Mouse (Mus musculus) liver, adult 2 months (tissue): ENCODE data around the gene Klf1. TPM values are rescaled to one million over a fixed set of nuclear protein-coding genes. Genes with fewer than 3 reads are reported as not detected.
A peak's percentile ranks its signal among the peaks of the same experiment; 100 is the strongest.

Experiments
- DNase-seq: peaks from one replicate; pipeline ENCODE4 v3.0.0-alpha.2; 2011; ENCODE audit warnings: low read depth, low spot score; ENCODE audit errors: extremely low read depth
- H3K27ac ChIP-seq: fragments of 200-500 bp; replicated peaks from 2 replicates; pipeline ENCODE4 v1.5.1; 2012; ENCODE audit warnings: low read depth, mild to moderate bottlenecking, control low read depth, inconsistent platforms, low read length; ENCODE audit not compliant: insufficient read depth
- H3K27me3 ChIP-seq: fragments of 200-500 bp; 2 replicates; pipeline ENCODE4 v1.6.1; 2012; ENCODE audit warnings: mild to moderate bottlenecking, moderate library complexity, low read length, inconsistent platforms; ENCODE audit not compliant: control insufficient read depth, insufficient read depth
- H3K36me3 ChIP-seq: fragments of 200-500 bp; 2 replicates; pipeline ENCODE4 v1.6.1; 2012; ENCODE audit warnings: low read length, inconsistent platforms; ENCODE audit not compliant: control insufficient read depth, insufficient read depth
- H3K4me1 ChIP-seq: fragments of 200-500 bp; 2 replicates; pipeline ENCODE4 v1.6.1; 2011; ENCODE audit warnings: low read length; ENCODE audit not compliant: control insufficient read depth, insufficient read depth
- H3K4me3 ChIP-seq: fragments of 200-500 bp; 2 replicates; pipeline ENCODE4 v1.5.1; 2011; ENCODE audit warnings: low read depth, mild to moderate bottlenecking, control low read depth, low read length, moderate library complexity; ENCODE audit not compliant: insufficient read depth
- H3K79me2 ChIP-seq: fragments of 200-500 bp; 2 replicates; pipeline ENCODE4 v1.6.1; 2012; ENCODE audit warnings: inconsistent platforms, mild to moderate bottlenecking, low read length, moderate library complexity; ENCODE audit not compliant: control insufficient read depth, insufficient read depth
- H3K9ac ChIP-seq: fragments of 200-500 bp; 2 replicates; pipeline ENCODE4 v1.6.1; 2012; ENCODE audit warnings: low read depth, mild to moderate bottlenecking, control low read depth, inconsistent platforms, low read length
- CTCF ChIP-seq: fragments of 200-500 bp; IDR thresholded peaks from 2 replicates; pipeline ENCODE4 v1.5.1; 2011; ENCODE audit warnings: low read depth, low read length, control low read depth
- POLR2A ChIP-seq: fragments of 200-500 bp; IDR thresholded peaks from 2 replicates; pipeline ENCODE4 v1.6.1; 2011; ENCODE audit warnings: low read length, control low read depth; ENCODE audit not compliant: insufficient read depth; ENCODE audit errors: extremely low read depth
- WGBS: fragments of 180-500 bp; shearing (Covaris S2); methylation state at CpG from one replicate; pipeline ENCODE4 v1.1.7; 2018; 5-methylcytosine and 5-hydroxymethylcytosine counted together
- polyA plus RNA-seq: library from polyadenylated mRNA; depleted of rRNA; stranded (reverse); fragments of >200 nt; gene quantifications from 2 replicates; pipeline ENCODE4 v1.2.3, GENCODE M21; 2012
- total RNA-seq: library from RNA; depleted of rRNA; stranded (reverse); fragments of >200 nt; gene quantifications from 2 replicates; pipeline ENCODE4 v1.2.3, GENCODE M21; 2014

The Klf1 gene
- total and polyA plus RNA-seq, 2 experiments = 5.8 to 6.6 TPM

DNA sequence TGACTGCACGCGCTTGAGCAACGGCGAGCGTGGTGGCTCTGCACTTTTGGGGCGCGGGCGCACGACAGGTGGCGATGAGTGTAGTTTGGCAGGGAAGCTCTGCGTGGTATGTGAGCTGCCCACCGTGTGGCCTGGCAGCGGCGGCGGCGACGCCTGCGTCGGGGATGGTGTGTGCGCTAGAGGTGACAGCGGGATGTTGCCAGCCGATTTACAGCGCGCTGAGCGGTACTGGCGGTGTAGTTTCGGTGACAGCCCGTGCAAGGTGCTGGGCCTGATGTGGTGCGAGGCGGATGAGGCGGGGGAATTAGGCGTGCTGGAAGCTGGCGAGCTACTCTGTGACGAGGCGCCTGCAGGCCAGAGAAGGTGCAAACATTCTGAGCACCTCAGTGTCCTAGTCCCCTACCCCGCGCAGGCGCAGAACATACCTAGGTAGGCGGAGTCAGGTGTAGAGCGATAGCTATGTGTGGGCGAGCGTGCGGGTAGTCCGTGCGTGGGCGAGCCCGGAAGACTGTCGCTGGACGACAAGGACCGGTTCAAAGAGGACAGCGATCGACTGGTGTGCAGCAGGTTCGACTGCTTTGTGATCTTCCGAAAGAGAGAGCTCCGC lies 11.3 kb downstream of the Klf1 start:
- Histone ChIP-seq H3K27me3 (no peaks in the 10 kb centered on the region), H3K36me3 (no peaks in the 10 kb centered on the region), H3K4me1 (peaks cover 11% of the 10 kb centered on the region; the same call in 1 of the 2 replicates), H3K9ac (peak overlapping the region; percentile 65), H3K4me3 (peak overlapping the region; percentile 55), H3K79me2 (peaks cover 4% of the 10 kb centered on the region; the same call in 1 of the 2 replicates), H3K27ac (peak overlapping the region; percentile 60)
- no peak for TF ChIP-seq CTCF
- TF ChIP-seq POLR2A = peak; percentile 51; the same call in 1 of the 2 replicates
- DNase-seq = peak; percentile 86
- WGBS = 3% methylated on average over 55 of the region's 55 CpGs

GRCm38 (mm10) chr8:84913502-84913900 lies 11.8 kb downstream of the Klf1 start:
- TF ChIP-seq POLR2A (no peak), CTCF (no peak)
- peak overlapping the region; percentile 55 for H3K4me3 ChIP-seq
- peaks cover 4% of the 10 kb centered on the region; the same call in 1 of the 2 replicates for H3K79me2 ChIP-seq
- peak overlapping the region; percentile 65 for H3K9ac ChIP-seq
- H3K4me1 ChIP-seq = peaks cover 11% of the 10 kb centered on the region; the same call in 1 of the 2 replicates
- H3K27ac ChIP-seq = peak overlapping the region; percentile 60
- H3K36me3 ChIP-seq = no peaks in the 10 kb centered on the region
- DNase-seq = no peak
- 7% methylated on average over 9 of the region's 9 CpGs for WGBS
- H3K27me3 ChIP-seq = no peaks in the 10 kb centered on the region

- Histone ChIP-seq H3K36me3 (no peaks in the 10 kb centered on the region), H3K27ac (no peak overlapping the region), H3K79me2 (peaks cover 4% of the 10 kb centered on the region; the same call in 1 of the 2 replicates), H3K27me3 (no peaks in the 10 kb centered on the region), H3K4me3 (peak overlapping the region; percentile 12; the same call in 1 of the 2 replicates), H3K9ac (no peak overlapping the region), H3K4me1 (peaks cover 11% of the 10 kb centered on the region; the same call in 1 of the 2 replicates)
- DNase-seq = peak; percentile 65
- WGBS = 28% methylated on average over 4 of the region's 4 CpGs
- TF ChIP-seq CTCF (peak; percentile 52), POLR2A (no peak)
Observed at GRCm38 (mm10) chr8:84913960-84914359, 12.2 kb downstream of the Klf1 start.

GRCm38 (mm10) chr8:84915269-84915668 lies 13.5 kb downstream of the Klf1 start:
- H3K36me3 ChIP-seq = no peaks in the 10 kb centered on the region
- no peak for DNase-seq
- WGBS = 92% methylated on average over 8 of the region's 8 CpGs
- H3K4me3 ChIP-seq = no peak overlapping the region
- TF ChIP-seq POLR2A = no peak
- H3K27ac ChIP-seq = no peak overlapping the region
- no peak overlapping the region for H3K9ac ChIP-seq
- H3K27me3 ChIP-seq = no peaks in the 10 kb centered on the region
- H3K4me1 ChIP-seq = peaks cover 8% of the 10 kb centered on the region; the same call in 1 of the 2 replicates
- no peaks in the 10 kb centered on the region for H3K79me2 ChIP-seq

GRCm38 (mm10) chr8:84917781-84918180 lies 16.1 kb downstream of the Klf1 start:
- TF ChIP-seq CTCF (no peak), POLR2A (no peak)

DNA sequence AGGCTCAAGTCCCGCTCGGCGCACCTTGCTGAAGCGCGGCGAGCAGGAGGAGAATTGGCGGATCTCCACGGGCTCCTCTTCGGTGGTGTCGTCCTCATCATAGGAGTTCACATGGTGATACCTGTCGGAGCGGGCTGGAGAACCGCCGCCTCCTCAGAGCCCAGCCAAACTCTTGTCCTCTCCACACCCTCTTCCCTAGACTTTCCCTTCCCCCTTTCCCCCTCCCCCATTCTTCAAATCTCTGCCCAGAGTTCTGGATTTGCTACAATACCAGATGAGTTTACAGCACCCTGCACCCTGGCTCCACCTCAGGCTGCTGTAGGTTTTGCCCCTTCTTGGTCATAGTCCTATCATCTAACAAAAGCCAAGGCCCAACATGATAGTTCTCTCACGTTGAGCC lies 16.9 kb downstream of the Klf1 start:
- WGBS = 94% methylated on average over 15 of the region's 15 CpGs
- Histone ChIP-seq H3K27ac (no peak overlapping the region), H3K79me2 (no peaks in the 10 kb centered on the region), H3K4me3 (no peak overlapping the region), H3K4me1 (peaks cover 3% of the 10 kb centered on the region; the same call in 1 of the 2 replicates), H3K27me3 (no peaks in the 10 kb centered on the region), H3K9ac (no peak overlapping the region), H3K36me3 (no peaks in the 10 kb centered on the region)
- DNase-seq = no peak
- no peak for TF ChIP-seq POLR2A
- TF ChIP-seq CTCF = no peak

More at GRCm38 (mm10) chr8:84917781-84918180, 16.1 kb downstream of the Klf1 start:
- no peaks in the 10 kb centered on the region for H3K36me3 ChIP-seq
- peaks cover 5% of the 10 kb centered on the region; the same call in 1 of the 2 replicates for H3K4me1 ChIP-seq
- H3K4me3 ChIP-seq = no peak overlapping the region
- no peaks in the 10 kb centered on the region for H3K27me3 ChIP-seq
- WGBS = 74% methylated on average over 20 of the region's 20 CpGs
- H3K79me2 ChIP-seq = no peaks in the 10 kb centered on the region
- no peak overlapping the region for H3K9ac ChIP-seq
- DNase-seq = no peak
- no peak overlapping the region for H3K27ac ChIP-seq
